In genomic region chr3:32825964-32826479, GRCm38 (mm10) we compare ENCODE assay signal across 23 mouse cellular contexts. TPM values are rescaled to one million over a fixed set of nuclear protein-coding genes. Genes with fewer than 3 reads are reported as not detected.
DNase-seq lines count a peak whose midpoint lies in the region; ATAC-seq and TF ChIP-seq lines count a peak whose summit lies in the region.
"Had no signal": no experiment of that assay in that cellular context is flagged by ENCODE, and none has a peak within 500 bp of the region (broad histone marks: within the 10 kb centered on the region; RNA-seq: fewer than 3 reads in every experiment).

No protein-coding gene starts in this region.

- H3K27me3 ChIP-seq in forebrain, embryonic 13.5 days = no peaks in the 10 kb centered on the region
- H3K27me3 ChIP-seq in forebrain, embryonic 15.5 days = no peaks in the 10 kb centered on the region
- H3K27me3 ChIP-seq: CH12.LX; embryonic facial prominence, embryonic 13.5 days; embryonic facial prominence, embryonic 15.5 days; forebrain, embryonic 12.5 days had no signal

- H3K9ac ChIP-seq in forebrain, embryonic 13.5 days = no peak overlapping the region
- no peak overlapping the region for H3K9ac ChIP-seq in forebrain, embryonic 15.5 days (replicated peaks)
- H3K9ac ChIP-seq: embryonic facial prominence, embryonic 13.5 days; embryonic facial prominence, embryonic 15.5 days; forebrain, embryonic 12.5 days had no signal

- 0 out of 2 replicates have a peak, but pooled peaks have one; percentile 22 for ATAC-seq in forebrain, embryonic 13.5 days
- ATAC-seq in forebrain, embryonic 15.5 days (replicated peaks) = no peak
- ATAC-seq: activated CD4-positive, CD25-positive, alpha-beta regulatory T cell, adult 4 months; CD4-positive, CD25-positive, alpha-beta regulatory T cell, adult 4 months; Patski had no signal

- no peak for TF ChIP-seq CTCF in gastrocnemius, adult 2 months (IDR thresholded peaks at IDR 0.05)

- no peak overlapping the region for H3K4me2 ChIP-seq in forebrain, embryonic 13.5 days
- H3K4me2 ChIP-seq in forebrain, embryonic 15.5 days (replicated peaks) = no peak overlapping the region
- H3K4me2 ChIP-seq: embryonic facial prominence, embryonic 13.5 days; embryonic facial prominence, embryonic 15.5 days; forebrain, embryonic 12.5 days had no signal

- no peaks in the 10 kb centered on the region for H3K36me3 ChIP-seq in forebrain, embryonic 13.5 days (ENCODE audit: poor library complexity, severe bottlenecking)
- no peaks in the 10 kb centered on the region for H3K36me3 ChIP-seq in forebrain, embryonic 15.5 days
- H3K36me3 ChIP-seq: embryonic facial prominence, embryonic 13.5 days; embryonic facial prominence, embryonic 15.5 days; forebrain, embryonic 10.5 days; forebrain, embryonic 12.5 days; G1E had no signal

- intact Hi-C loops in gastrocnemius, adult 2 months (cut with DNase I) = loop anchor here (5.0 kb wide), 1 partner anchor 41 kb away; no protein-coding TSS in a partner anchor

- no peaks in the 10 kb centered on the region; the same call in 1 of the 2 replicates for H3K4me1 ChIP-seq in forebrain, embryonic 13.5 days
- H3K4me1 ChIP-seq in forebrain, embryonic 15.5 days = peaks cover 6% of the 10 kb centered on the region

- H3K27ac ChIP-seq in forebrain, embryonic 13.5 days = no peak overlapping the region
- H3K27ac ChIP-seq in forebrain, embryonic 15.5 days (replicated peaks) = no peak overlapping the region
- H3K27ac ChIP-seq in gastrocnemius, adult 2 months = peak overlapping the region; percentile 72
- H3K27ac ChIP-seq: embryonic facial prominence, embryonic 13.5 days; embryonic facial prominence, embryonic 15.5 days; forebrain, embryonic 10.5 days; forebrain, embryonic 12.5 days had no signal

- no peak for DNase-seq in gastrocnemius, adult 2 months
- DNase-seq in gastrocnemius, postnatal 25 days = no peak
- peak; percentile 53 for DNase-seq in brain, adult 2 months (ENCODE audit: low read depth, low spot score)
- no peak for DNase-seq in left cerebral cortex, adult 11 months (ENCODE audit: low spot score)
- DNase-seq: adrenal gland, adult 8-10 months; adrenal gland, postnatal 14 days; adrenal gland, postnatal 36 days; B cell, adult 2 months; cerebellum, adult 8-10 months; embryo, embryonic 11 days had no signal

- 75% methylated on average over 3 of the region's 3 CpGs for WGBS in forebrain, embryonic 13.5 days
- 68% methylated on average over 3 of the region's 3 CpGs for WGBS in forebrain, embryonic 15.5 days

- H3K4me3 ChIP-seq in forebrain, embryonic 13.5 days = no peak overlapping the region
- H3K4me3 ChIP-seq in forebrain, embryonic 15.5 days = no peak overlapping the region
- 0 out of 2 replicates have a peak overlapping the region, but pooled peaks have one; percentile 15 for H3K4me3 ChIP-seq in gastrocnemius, adult 2 months
- H3K4me3 ChIP-seq: embryonic facial prominence, embryonic 13.5 days; embryonic facial prominence, embryonic 15.5 days; erythroblast, embryonic 14.5 days; forebrain, embryonic 10.5 days; forebrain, embryonic 12.5 days had no signal

- no peaks in the 10 kb centered on the region for H3K9me3 ChIP-seq in forebrain, embryonic 13.5 days (replicated peaks)
- H3K9me3 ChIP-seq in forebrain, embryonic 15.5 days = no peaks in the 10 kb centered on the region
- H3K9me3 ChIP-seq: embryonic facial prominence, embryonic 13.5 days; embryonic facial prominence, embryonic 15.5 days; forebrain, embryonic 10.5 days; forebrain, embryonic 12.5 days; G1E had no signal

RNA-seq across cellular contexts. Expression of gene Usp13, which starts 8.7 kb away (rescaled TPM):
- 7.1 and 8.6 TPM in 2 replicates for polyA plus RNA-seq in forebrain, embryonic 13.5 days (2015; fragmentation: Nextera tagmentation; extraction: Ambion mirVana)
- polyA plus RNA-seq in forebrain, embryonic 15.5 days (2015; fragmentation: Nextera tagmentation; extraction: Ambion mirVana) = 8.2 and 9.4 TPM in 2 replicates
- total RNA-seq in gastrocnemius, adult 2 months (2021) = 100 to 1,000 TPM; 188 to 287 TPM
- 100 to 1,000 TPM; 200 to 220 TPM for total RNA-seq in gastrocnemius, postnatal 25 days (2021)
- total RNA-seq: CH12.LX; common myeloid progenitor, adult 5-6 weeks had no signal
- polyA plus RNA-seq: activated CD4-positive, CD25-positive, alpha-beta regulatory T cell, adult 4 months; CD4-positive, CD25-positive, alpha-beta regulatory T cell, adult 4 months; erythroblast, embryonic 14.5 days had no signal
